Mouse (Mus musculus) macrophage (primary cell): ENCODE data around the gene Cuta. TPM values are rescaled to one million over a fixed set of nuclear protein-coding genes. Genes with fewer than 3 reads are reported as not detected.

ENCODE experiments used
- H3K27ac ChIP-seq: fragments of 350-480 bp; formaldehyde crosslinking; 2 replicates; pipeline ENCODE4 v1.9.0; 2021
- H3K36me3 ChIP-seq: fragments of 350-480 bp; formaldehyde crosslinking; 2 replicates; pipeline ENCODE4 v1.9.0; 2021; ENCODE audit errors: inconsistent target
- H3K4me3 ChIP-seq: fragments of 350-480 bp; formaldehyde crosslinking; 2 replicates; pipeline ENCODE4 v1.9.0; 2021; ENCODE audit errors: inconsistent target
- H3K79me2 ChIP-seq: fragments of 350-480 bp; formaldehyde crosslinking; 2 replicates; pipeline ENCODE4 v1.9.0; 2021; ENCODE audit errors: inconsistent target
- WGBS: methylation state at CpG from one replicate; pipeline ENCODE4 v1.1.7; 2026; ENCODE audit warnings: inconsistent platforms; ENCODE audit not compliant: missing documents; 5-methylcytosine and 5-hydroxymethylcytosine counted together
- polyA plus RNA-seq: library from polyadenylated mRNA; stranded (reverse); fragments of 250-400 nt; gene quantifications from 3 replicates; pipeline ENCODE4 v1.2.4, GENCODE M21; 2018; ENCODE audit warnings: inconsistent platforms

Gene Cuta
- polyA plus RNA-seq, 1 experiment from 2014 or later: 40.7 TPM

GRCm38 (mm10) chr17:26968200-26968611, 28.8 kb upstream of the Cuta start:
- 94% methylated on average over 6 of the region's 6 CpGs for WGBS
- H3K4me3 ChIP-seq: no peak overlapping the region
- no peak overlapping the region for H3K27ac ChIP-seq
- H3K79me2 ChIP-seq: peaks cover under 1% of the 10 kb centered on the region; the same call in 1 of the 2 replicates
- no peaks in the 10 kb centered on the region for H3K36me3 ChIP-seq

- Histone ChIP-seq H3K79me2 (no peaks in the 10 kb centered on the region; the same call in 1 of the 2 replicates), H3K27ac (no peak overlapping the region), H3K36me3 (no peaks in the 10 kb centered on the region), H3K4me3 (no peak overlapping the region)
- 91% methylated on average over 6 of the region's 6 CpGs for WGBS
Observed at GRCm38 (mm10) chr17:26967477-26967876, 28.1 kb upstream of the Cuta start.

GRCm38 (mm10) chr17:26966993-26967392, 27.6 kb upstream of the Cuta start:
- Histone ChIP-seq H3K4me3 (no peak overlapping the region), H3K27ac (no peak overlapping the region), H3K79me2 (no peaks in the 10 kb centered on the region), H3K36me3 (no peaks in the 10 kb centered on the region)
- 97% methylated on average over 11 of the region's 11 CpGs for WGBS

- Histone ChIP-seq H3K27ac (no peak overlapping the region), H3K4me3 (no peak overlapping the region), H3K79me2 (no peaks in the 10 kb centered on the region), H3K36me3 (no peaks in the 10 kb centered on the region)
- 96% methylated on average over 20 of the region's 21 CpGs for WGBS
Observed at GRCm38 (mm10) chr17:26961572-26962240, 22.3 kb upstream of the Cuta start.

GRCm38 (mm10) chr17:26959815-26960214, 20.4 kb upstream of the Cuta start:
- no peaks in the 10 kb centered on the region for H3K36me3 ChIP-seq
- WGBS: 98% methylated on average over 4 of the region's 4 CpGs

GRCm38 (mm10) chr17:26958880-26959279, 19.5 kb upstream of the Cuta start:
- WGBS: 87% methylated on average over 5 of the region's 5 CpGs
- Histone ChIP-seq H3K4me3 (no peak overlapping the region), H3K79me2 (no peaks in the 10 kb centered on the region), H3K27ac (no peak overlapping the region), H3K36me3 (no peaks in the 10 kb centered on the region)

More at GRCm38 (mm10) chr17:26959815-26960214, 20.4 kb upstream of the Cuta start:
- Histone ChIP-seq H3K27ac (no peak overlapping the region), H3K79me2 (no peaks in the 10 kb centered on the region), H3K4me3 (no peak overlapping the region)

GRCm38 (mm10) chr17:26957872-26958271, 18.5 kb upstream of the Cuta start:
- whole genome bisulfite sequencing: 97% methylated on average over 5 of the region's 5 CpGs
- H3K36me3 ChIP-seq: no peaks in the 10 kb centered on the region
- no peak overlapping the region for H3K4me3 ChIP-seq
- no peak overlapping the region for H3K27ac ChIP-seq
- H3K79me2 ChIP-seq: no peaks in the 10 kb centered on the region

- Histone ChIP-seq H3K4me3 (no peak overlapping the region), H3K79me2 (no peaks in the 10 kb centered on the region), H3K36me3 (no peaks in the 10 kb centered on the region), H3K27ac (no peak overlapping the region)
- WGBS: 80% methylated on average over 17 of the region's 18 CpGs
Observed at GRCm38 (mm10) chr17:26956895-26957294, 17.5 kb upstream of the Cuta start.

GRCm38 (mm10) chr17:26956309-26956708, 16.9 kb upstream of the Cuta start:
- H3K27ac ChIP-seq: no peak overlapping the region
- H3K36me3 ChIP-seq: no peaks in the 10 kb centered on the region
- no peak overlapping the region for H3K4me3 ChIP-seq
- H3K79me2 ChIP-seq: no peaks in the 10 kb centered on the region
- WGBS: 86% methylated on average over 5 of the region's 5 CpGs

GRCm38 (mm10) chr17:26953726-26954125, 14.4 kb upstream of the Cuta start:
- Histone ChIP-seq H3K36me3 (no peaks in the 10 kb centered on the region), H3K4me3 (no peak overlapping the region), H3K27ac (no peak overlapping the region), H3K79me2 (no peaks in the 10 kb centered on the region)
- WGBS: 84% methylated on average over 8 of the region's 16 CpGs

- no peaks in the 10 kb centered on the region for H3K79me2 ChIP-seq
- no peaks in the 10 kb centered on the region for H3K36me3 ChIP-seq
- H3K4me3 ChIP-seq: no peak overlapping the region
- WGBS: 80% methylated on average over 6 of the region's 6 CpGs
- H3K27ac ChIP-seq: no peak overlapping the region
Observed at GRCm38 (mm10) chr17:26953201-26953600, 13.8 kb upstream of the Cuta start.

- no peaks in the 10 kb centered on the region for H3K79me2 ChIP-seq
- H3K4me3 ChIP-seq: no peak overlapping the region
- no peak overlapping the region for H3K27ac ChIP-seq
- WGBS: 30% methylated on average over 23 of the region's 23 CpGs
- H3K36me3 ChIP-seq: no peaks in the 10 kb centered on the region
Observed at GRCm38 (mm10) chr17:26951952-26952877, 12.8 kb upstream of the Cuta start.

GRCm38 (mm10) chr17:26951406-26951805, 12.0 kb upstream of the Cuta start:
- Histone ChIP-seq H3K27ac (no peak overlapping the region), H3K36me3 (no peaks in the 10 kb centered on the region), H3K79me2 (no peaks in the 10 kb centered on the region), H3K4me3 (no peak overlapping the region)
- WGBS: 6% methylated on average over 10 of the region's 11 CpGs

GRCm38 (mm10) chr17:26950560-26951288, 11.4 kb upstream of the Cuta start:
- WGBS: 65% methylated on average over 7 of the region's 7 CpGs
- Histone ChIP-seq H3K27ac (no peak overlapping the region), H3K4me3 (no peak overlapping the region), H3K36me3 (no peaks in the 10 kb centered on the region), H3K79me2 (no peaks in the 10 kb centered on the region)
